Mouse (Mus musculus) central nervous system, embryonic 11.5 days (tissue): ENCODE results near the gene Ogt. TPM values are rescaled to one million over a fixed set of nuclear protein-coding genes. Genes with fewer than 3 reads are reported as not detected.

Source experiments
- polyA plus RNA-seq: library from polyadenylated mRNA; depleted of rRNA; stranded (reverse); fragments of >200 nt; gene quantifications from 2 replicates; pipeline ENCODE4 v1.2.3, GENCODE M21; 2012; rRNA removed

Ogt gene
- 189 and 345 TPM in 2 replicates for polyA plus RNA-seq

GRCm38 (mm10) chrX:101639741-101640166, at the start of gene Ogt:
Gene Ogt, plus strand, starts transcription at chrX:101640060.

GRCm38 (mm10) chrX:101733828-101734319, 94.0 kb downstream of the Ogt start, which contains the start of gene Cxcr3:
Gene Cxcr3, minus strand, starts transcription at chrX:101734269.

Other genes with a start within 250 kb of the Ogt start
- 74.0 and 88.4 TPM in 2 replicates for gene Zmym3, start 219.2 kb upstream of the Ogt start, polyA plus RNA-seq
- gene Nono, start 210.7 kb upstream of the Ogt start, polyA plus RNA-seq, result 734 and 739 TPM in 2 replicates
- gene Itgb1bp2, start 191.0 kb upstream of the Ogt start, polyA plus RNA-seq, result 7.5 and 12.2 TPM in 2 replicates
- 52.4 and 111 TPM in 2 replicates for gene Taf1, start 107.3 kb upstream of the Ogt start, polyA plus RNA-seq
- gene Cxcr3, start 94.2 kb downstream of the Ogt start, polyA plus RNA-seq, result 0.07 and 0.10 TPM in 2 replicates
- 0.11 and 0.21 TPM in 2 replicates for gene Gm4779, start 154.4 kb downstream of the Ogt start, polyA plus RNA-seq
- 0.08 and 0.09 TPM in 2 replicates for gene 8030474K03Rik, start 154.6 kb downstream of the Ogt start, polyA plus RNA-seq
- 2.9 and 5.8 TPM in 2 replicates for gene Nhsl2, start 209.3 kb downstream of the Ogt start, polyA plus RNA-seq